Mouse (Mus musculus) MEL (cell line): Measurements from ENCODE around the gene Lat2.

Experiments used
- CHD2 ChIP-seq: IDR thresholded peaks from 2 replicates; pipeline ENCODE4 v1.6.1; 2011; ENCODE audit warnings: low read length, improper control_type of control experiment
- CTCF ChIP-seq, 3 experiments: IDR thresholded peaks in 2 of 3; conservative IDR thresholded peaks in 1 of 3; 2 replicates each; pipeline ENCODE4 v1.5.1; 2011 to 2012; ENCODE audit warnings: low read length in 3 of 3, low read depth in 2 of 3, mild to moderate bottlenecking in 2 of 3, improper control_type of control experiment in 1 of 3, inconsistent platforms in 1 of 3, mixed read lengths in 1 of 3, moderate library complexity in 1 of 3; ENCODE audit not compliant: control insufficient read depth in 1 of 3, insufficient read depth in 1 of 3, poor library complexity in 1 of 3, severe bottlenecking in 1 of 3
- MEF2A ChIP-seq: IDR thresholded peaks from 2 replicates; pipeline ENCODE4 v1.6.1; 2014; ENCODE audit warnings: low read depth, mild to moderate bottlenecking, inconsistent platforms, low read length, improper control_type of control experiment; ENCODE audit not compliant: poor library complexity, insufficient replicate concordance, severe bottlenecking; ENCODE audit errors: extremely low read depth
- MYC ChIP-seq: IDR thresholded peaks from 2 replicates; pipeline ENCODE4 v1.6.1; 2011; ENCODE audit warnings: low read depth, mild to moderate bottlenecking, low read length, improper control_type of control experiment, moderate library complexity
- POLR2A ChIP-seq, 2 experiments: IDR thresholded peaks; 2 replicates each; pipeline ENCODE4 v1.6.1; 2011 to 2012; ENCODE audit warnings: low read length in 2 of 2, mild to moderate bottlenecking in 2 of 2, control low read depth in 1 of 2, improper control_type of control experiment in 1 of 2, low read depth in 1 of 2, moderate library complexity in 1 of 2; ENCODE audit not compliant: control insufficient read depth in 1 of 2, insufficient read depth in 1 of 2, poor library complexity in 1 of 2
- UBTF ChIP-seq: IDR thresholded peaks from 2 replicates; pipeline ENCODE4 v1.6.1; 2012; ENCODE audit warnings: low read depth, mild to moderate bottlenecking, inconsistent platforms, low read length, improper control_type of control experiment, moderate library complexity, borderline replicate concordance; ENCODE audit not compliant: insufficient read depth

- TF ChIP-seq MYC (peak; percentile 82; the same call in 1 of the 2 replicates), CTCF (IDR thresholded peaks at IDR 0.05 in 2 of 3, conservative IDR thresholded peaks at IDR 0.05 in 1 of 3; ENCODE audit: control insufficient read depth in 1 of 3, insufficient read depth in 1 of 3, low read depth in 2 of 3, low read length in 3 of 3, poor library complexity in 1 of 3, severe bottlenecking in 1 of 3) (no peak), CHD2 (no peak), MEF2A (no peak), UBTF (no peak), POLR2A (IDR thresholded peaks at IDR 0.05; ENCODE audit: control insufficient read depth in 1 of 2, insufficient read depth in 1 of 2, low read depth in 1 of 2, low read length in 2 of 2, poor library complexity in 1 of 2) (peak; percentile 31 to 35; a peak in 1 of 4 replicates)
Observed at GRCm38 (mm10) chr5:134607121-134607520, 7.7 kb downstream of the Lat2 start.
